Mouse (Mus musculus): ENCODE measurements at regions not wholly inside any gene's neighbourhood (a gene's known extent, or its start where the extent isn't known, plus 50 kb on each side); places are given as distances from the start of the nearest gene placed in this dataset.

DNA sequence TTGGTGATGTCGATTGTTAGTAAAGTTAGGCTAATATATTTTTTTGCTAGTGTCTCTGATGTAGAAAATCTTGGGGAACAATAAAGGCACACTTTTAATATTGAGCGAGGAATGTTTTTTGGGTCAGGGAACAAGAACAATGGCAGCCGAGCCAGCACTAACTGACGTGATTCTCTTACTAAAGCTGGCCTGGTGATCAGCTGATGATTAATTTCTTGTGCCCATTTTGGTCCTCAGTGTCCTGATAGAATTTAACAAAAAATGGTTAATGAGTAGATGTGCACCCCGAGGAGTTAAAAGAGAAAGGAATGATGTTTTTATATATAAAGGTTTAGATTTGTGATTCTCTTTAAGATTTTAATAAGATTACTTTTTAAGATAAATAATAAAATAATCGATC, 289.0 kb upstream of the Adgrl2 start:
- intact Hi-C loops (cut with DNase I), result no loop called here
- DNase-seq (ENCODE audit: extremely low spot score in 1 of 2, low spot score in 2 of 2), result no peak

- DNase-seq (ENCODE audit: extremely low spot score in 1 of 2, low spot score in 2 of 2), result no peak
- intact Hi-C loops (cut with DNase I), result no loop called here
Measured at GRCm38 (mm10) chr3:149277812-149278211, 287.5 kb upstream of the Adgrl2 start.

GRCm38 (mm10) chr3:149275478-149276132, 285.2 kb upstream of the Adgrl2 start:
- DNase-seq (ENCODE audit: extremely low spot score in 1 of 2, low spot score in 2 of 2), result no peak
- intact Hi-C loops (cut with DNase I), result no loop called here

DNA sequence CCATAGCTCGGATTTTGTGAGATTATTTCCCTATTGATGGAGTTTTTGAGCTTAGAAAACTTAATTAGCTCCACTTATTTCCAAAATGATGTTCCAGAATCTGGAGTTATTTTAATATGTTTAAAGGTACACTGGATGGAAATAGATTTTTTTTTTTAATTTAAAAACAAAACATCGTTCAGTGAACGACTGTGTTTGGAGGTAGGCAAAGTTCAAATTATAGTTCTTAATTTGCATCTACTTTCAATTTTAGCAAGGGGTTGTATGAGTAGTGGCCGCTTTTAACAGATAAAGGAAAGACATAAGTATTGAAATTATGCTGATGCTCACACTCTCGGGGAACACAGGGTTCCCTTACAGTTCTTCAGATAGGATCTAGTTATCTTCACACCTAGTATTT, 284.6 kb upstream of the Adgrl2 start:
- intact Hi-C loops (cut with DNase I), result no loop called here

DNA sequence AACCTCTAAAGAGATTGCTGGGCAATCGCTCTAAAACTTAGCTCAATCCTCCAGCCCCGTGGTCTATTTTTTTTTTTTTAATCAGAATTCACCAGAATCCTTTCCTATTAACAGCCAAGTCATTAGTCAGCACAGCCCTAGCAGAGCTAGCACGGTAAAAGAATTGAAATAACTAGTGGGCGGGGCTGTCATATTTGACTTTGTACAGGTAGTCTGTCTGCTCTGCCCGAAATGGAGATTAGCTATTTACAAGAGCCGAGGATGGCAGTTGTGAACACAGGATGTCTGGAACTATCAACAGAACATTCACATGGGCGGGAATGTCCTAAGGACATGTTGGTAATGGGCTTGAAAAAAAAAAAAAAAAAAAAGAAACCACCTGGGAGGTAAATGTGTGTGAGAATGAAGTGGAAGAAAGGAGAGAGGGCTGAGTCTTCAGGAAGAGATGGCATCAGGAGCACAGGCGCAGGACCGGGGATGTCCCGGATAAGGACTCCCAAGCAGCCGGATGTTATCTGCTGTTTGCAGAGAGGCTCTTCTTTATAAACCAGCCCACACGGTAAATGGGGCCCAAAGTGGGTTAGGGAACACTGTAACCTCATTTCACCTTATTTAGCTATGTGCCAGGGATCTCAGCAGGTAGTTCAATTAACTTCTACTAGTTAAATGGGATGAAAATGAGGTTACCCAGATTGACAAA, 283.8 kb upstream of the Adgrl2 start:
- intact Hi-C loops (cut with DNase I), result no loop called here
- no peak for DNase-seq (ENCODE audit: extremely low spot score in 1 of 2, low spot score in 2 of 2)

More for the DNA sequence above, 284.6 kb upstream of the Adgrl2 start:
- no peak for DNase-seq (ENCODE audit: extremely low spot score in 1 of 2, low spot score in 2 of 2)

DNA sequence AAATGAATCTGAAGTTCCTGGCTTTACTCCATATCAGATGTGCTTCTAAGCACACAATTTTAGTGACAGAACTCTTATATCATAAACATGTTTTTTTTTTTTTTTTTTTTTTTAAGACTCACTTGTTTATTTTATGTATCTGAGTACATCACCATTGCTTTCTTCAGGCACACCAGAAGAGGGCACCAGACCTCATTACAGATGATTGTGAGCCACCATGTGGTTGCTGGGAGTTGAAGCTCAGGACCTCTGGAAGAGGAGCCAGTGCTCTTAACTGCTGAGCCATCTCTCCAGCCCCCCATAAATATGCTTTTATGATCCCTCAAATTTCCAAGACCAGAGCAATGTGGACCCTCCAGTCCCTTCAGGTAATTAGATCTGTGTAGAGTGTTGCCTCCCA, 280.1 kb upstream of the Adgrl2 start:
- intact Hi-C loops (cut with DNase I), result no loop called here
- no peak for DNase-seq (ENCODE audit: extremely low spot score in 1 of 2, low spot score in 2 of 2)

- no peak for DNase-seq (ENCODE audit: extremely low spot score in 1 of 2, low spot score in 2 of 2)
- intact Hi-C loops (cut with DNase I), result no loop called here
Measured at GRCm38 (mm10) chr3:149262332-149262970, 272.1 kb upstream of the Adgrl2 start.

GRCm38 (mm10) chr3:149261764-149262163, 271.4 kb upstream of the Adgrl2 start:
- intact Hi-C loops (cut with DNase I), result no loop called here
- DNase-seq (ENCODE audit: extremely low spot score in 1 of 2, low spot score in 2 of 2), result no peak

- intact Hi-C loops (cut with DNase I), result no loop called here
- DNase-seq (ENCODE audit: extremely low spot score in 1 of 2, low spot score in 2 of 2), result peak in 1 of 2 experiments; percentile 16
Measured at GRCm38 (mm10) chr3:149258826-149259225, 268.5 kb upstream of the Adgrl2 start.

GRCm38 (mm10) chr3:149256891-149257290, 266.5 kb upstream of the Adgrl2 start:
- no peak for DNase-seq (ENCODE audit: extremely low spot score in 1 of 2, low spot score in 2 of 2)
- intact Hi-C loops (cut with DNase I), result no loop called here

DNA sequence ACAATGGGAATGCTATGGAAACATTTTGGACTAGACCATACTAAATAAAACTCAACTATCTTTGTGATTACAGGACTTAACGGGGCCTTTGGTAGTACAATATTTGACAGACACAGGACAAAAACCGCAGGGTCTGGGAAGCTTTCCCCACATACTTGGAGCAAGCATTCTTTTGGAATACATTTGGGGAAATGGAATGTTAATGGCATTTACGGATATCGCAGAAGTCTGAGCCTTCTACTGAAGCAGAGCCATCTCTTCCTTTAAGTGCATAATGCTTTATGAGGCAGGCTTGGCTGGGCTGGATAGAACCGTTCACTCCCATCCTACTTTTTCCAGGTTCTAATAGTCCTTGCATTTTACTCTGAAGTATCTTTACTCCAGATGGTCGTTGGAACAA, 262.7 kb upstream of the Adgrl2 start:
- intact Hi-C loops (cut with DNase I), result no loop called here
- no peak for DNase-seq (ENCODE audit: extremely low spot score in 1 of 2, low spot score in 2 of 2)

DNA sequence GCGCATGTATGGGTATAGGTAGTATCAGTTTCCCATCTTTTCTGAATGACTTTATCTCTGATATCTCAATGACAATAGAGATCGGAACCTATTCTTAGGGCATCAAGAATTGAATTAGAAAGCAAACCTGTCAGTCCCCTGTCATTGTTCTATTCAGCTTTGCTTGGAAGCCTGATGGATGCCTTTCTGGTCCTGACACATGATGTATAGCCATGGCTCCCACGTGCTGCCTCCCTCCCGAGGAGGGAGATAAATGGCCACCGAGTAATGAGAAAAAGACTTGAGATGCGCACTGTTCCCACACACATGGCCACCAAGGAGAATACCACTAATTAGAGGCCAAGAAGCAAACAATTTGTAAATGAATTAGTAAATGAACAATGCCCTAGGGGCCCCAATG, 261.8 kb upstream of the Adgrl2 start:
- intact Hi-C loops (cut with DNase I), result no loop called here
- DNase-seq (ENCODE audit: extremely low spot score in 1 of 2, low spot score in 2 of 2), result no peak

- intact Hi-C loops (cut with DNase I), result no loop called here
- DNase-seq (ENCODE audit: extremely low spot score in 1 of 2, low spot score in 2 of 2), result peak in 1 of 2 experiments; percentile 27
Measured at GRCm38 (mm10) chr3:149247626-149247987, 257.3 kb upstream of the Adgrl2 start.

- intact Hi-C loops (cut with DNase I), result no loop called here
- DNase-seq (ENCODE audit: extremely low spot score in 1 of 2, low spot score in 2 of 2), result peak; percentile 39 to 50
Measured at GRCm38 (mm10) chr3:149246935-149247625, 256.7 kb upstream of the Adgrl2 start.

GRCm38 (mm10) chr3:149239664-149240063, 249.3 kb upstream of the Adgrl2 start:
- no peak for DNase-seq (ENCODE audit: extremely low spot score in 1 of 2, low spot score in 2 of 2)
- intact Hi-C loops (cut with DNase I), result no loop called here

DNA sequence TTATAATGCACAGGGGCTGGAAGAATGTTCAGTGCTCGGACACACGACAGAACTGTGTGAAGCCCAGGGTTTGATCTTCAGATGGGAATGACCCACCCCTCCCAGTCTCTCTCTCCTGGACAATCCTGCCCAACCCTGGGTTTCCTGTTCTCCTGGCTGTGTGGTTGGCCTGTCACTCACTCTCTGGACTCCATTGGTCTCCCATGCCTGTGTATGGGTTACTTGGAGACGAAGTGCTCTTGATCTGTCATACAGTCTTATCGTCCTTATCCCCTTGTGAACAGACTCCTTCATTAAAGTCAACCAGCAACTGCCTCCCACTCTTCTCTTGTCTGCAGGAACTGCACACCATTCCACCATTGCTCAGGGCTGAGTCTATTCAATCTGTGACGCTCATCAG, 247.7 kb upstream of the Adgrl2 start:
- no peak for DNase-seq (ENCODE audit: extremely low spot score in 1 of 2, low spot score in 2 of 2)
- intact Hi-C loops (cut with DNase I), result no loop called here

GRCm38 (mm10) chr3:149235183-149235582, 244.8 kb upstream of the Adgrl2 start:
- intact Hi-C loops (cut with DNase I), result no loop called here
- no peak for DNase-seq (ENCODE audit: extremely low spot score in 1 of 2, low spot score in 2 of 2)

DNA sequence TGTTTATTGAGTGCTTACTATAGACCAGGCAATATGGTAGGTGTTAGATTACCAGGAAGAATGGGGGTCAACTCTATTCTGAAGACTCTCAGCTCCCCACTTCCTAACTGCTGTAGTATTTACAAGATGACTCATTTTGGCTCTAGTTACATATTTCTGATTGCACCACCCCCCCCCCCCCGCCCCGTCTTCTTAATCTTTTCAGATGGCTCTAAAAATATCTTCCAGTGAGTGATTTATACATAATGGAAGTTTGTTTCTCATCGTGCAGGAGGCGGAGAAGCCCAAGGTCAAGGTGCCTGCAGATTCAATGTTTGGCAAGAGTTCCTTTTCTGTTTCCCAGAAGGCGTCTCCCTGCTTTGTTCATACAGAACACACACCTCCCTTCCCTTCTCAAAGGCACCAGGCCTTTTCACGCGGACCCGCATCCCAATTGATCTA, 243.4 kb upstream of the Adgrl2 start:
- no peak for DNase-seq (ENCODE audit: extremely low spot score in 1 of 2, low spot score in 2 of 2)
- intact Hi-C loops (cut with DNase I), result no loop called here

DNA sequence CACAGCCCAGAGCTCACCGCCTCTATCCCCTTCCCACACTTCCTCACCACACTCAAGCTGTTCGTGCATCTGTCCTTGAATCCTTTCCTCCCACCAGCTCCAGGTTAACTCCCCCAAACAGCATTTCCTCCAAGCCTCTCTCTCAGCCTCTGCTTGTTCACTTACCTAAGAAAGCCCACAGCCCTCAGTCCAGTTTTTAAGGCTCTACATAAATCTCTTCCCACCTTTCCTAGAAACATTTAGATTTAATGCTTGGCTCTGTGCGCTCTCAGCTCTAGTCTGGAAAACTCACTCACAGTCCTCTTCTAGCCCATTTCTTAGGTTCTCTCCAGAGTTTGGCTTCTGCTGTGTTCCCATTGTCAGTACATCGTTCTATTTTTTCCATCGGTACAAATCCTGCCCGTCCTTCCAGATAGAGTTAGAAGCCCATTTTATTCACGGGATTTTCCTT, 242.9 kb upstream of the Adgrl2 start:
- intact Hi-C loops (cut with DNase I), result no loop called here
- DNase-seq (ENCODE audit: extremely low spot score in 1 of 2, low spot score in 2 of 2), result no peak

GRCm38 (mm10) chr3:149231346-149231745, 241.0 kb upstream of the Adgrl2 start:
- intact Hi-C loops (cut with DNase I), result no loop called here
- no peak for DNase-seq (ENCODE audit: extremely low spot score in 1 of 2, low spot score in 2 of 2)
